Mouse (Mus musculus) myocyte (in vitro differentiated cells): ENCODE data around the gene Gucd1. TPM values are rescaled to one million over a fixed set of nuclear protein-coding genes. Genes with fewer than 3 reads are reported as not detected.

ENCODE experiments used
- H3K27me3 ChIP-seq: one replicate; pipeline ENCODE4 v1.6.1; 2011; ENCODE audit not compliant: control insufficient read depth, insufficient read depth, insufficient read length
- H3K36me3 ChIP-seq: one replicate; pipeline ENCODE4 v1.6.1; 2011; ENCODE audit not compliant: control insufficient read depth, insufficient read depth
- H3K4me2 ChIP-seq: one replicate; pipeline ENCODE4 v1.6.1; 2011; ENCODE audit warnings: low read depth, control low read depth
- H3K4me3 ChIP-seq: one replicate; pipeline ENCODE4 v1.5.1; 2011; ENCODE audit warnings: mild to moderate bottlenecking, control low read depth, moderate library complexity
- H3K79me2 ChIP-seq: one replicate; pipeline ENCODE4 v1.6.1; 2011; ENCODE audit not compliant: control insufficient read depth, insufficient read depth
- H3ac ChIP-seq: one replicate; pipeline ENCODE4 v1.6.1; 2011; ENCODE audit not compliant: control insufficient read depth, insufficient read length
- CEBPB ChIP-seq: IDR thresholded peaks from 2 replicates; pipeline ENCODE4 v1.6.1; 2011; ENCODE audit warnings: mild to moderate bottlenecking, moderate library complexity; ENCODE audit not compliant: poor library complexity, insufficient read depth, severe bottlenecking
- E2F4 ChIP-seq: IDR thresholded peaks from one replicate; pipeline ENCODE4 v1.6.1; 2011; ENCODE audit warnings: mild to moderate bottlenecking, control low read depth, moderate library complexity; ENCODE audit not compliant: insufficient read depth
- MAX ChIP-seq: IDR thresholded peaks from one replicate; pipeline ENCODE4 v1.6.1; 2011; ENCODE audit warnings: low read depth, mild to moderate bottlenecking, control low read depth
- MYOD1 ChIP-seq, 3 experiments: IDR thresholded peaks; one replicate each; pipeline ENCODE4 v1.6.1; 2011; ENCODE audit warnings: control low read depth in 2 of 3, low read depth in 2 of 3, mild to moderate bottlenecking in 2 of 3, moderate library complexity in 1 of 3; ENCODE audit not compliant: insufficient read length in 2 of 3, control insufficient read depth in 1 of 3
- MYOG ChIP-seq, 3 experiments: IDR thresholded peaks; one replicate each; pipeline ENCODE4 v1.6.1; 2011; ENCODE audit warnings: control low read depth in 2 of 3, low read depth in 2 of 3, mild to moderate bottlenecking in 2 of 3; ENCODE audit not compliant: insufficient read length in 2 of 3, control insufficient read depth in 1 of 3, insufficient read depth in 1 of 3
- POLR2A ChIP-seq: IDR thresholded peaks from one replicate; pipeline ENCODE4 v1.6.1; 2011; ENCODE audit warnings: low read depth, mild to moderate bottlenecking, control low read depth, moderate library complexity; ENCODE audit not compliant: insufficient read length
- POLR2AphosphoS2 ChIP-seq: IDR thresholded peaks from one replicate; pipeline ENCODE4 v1.6.1; 2011; ENCODE audit warnings: low read depth, control low read depth; ENCODE audit not compliant: insufficient read length
- REST ChIP-seq: IDR thresholded peaks from one replicate; pipeline ENCODE4 v1.6.1; 2011; ENCODE audit warnings: mild to moderate bottlenecking, control low read depth, moderate library complexity; ENCODE audit not compliant: insufficient read depth, insufficient read length
- SRF ChIP-seq: IDR thresholded peaks from one replicate; pipeline ENCODE4 v1.6.1; 2011; ENCODE audit warnings: low read depth; ENCODE audit not compliant: control insufficient read depth, insufficient read length
- TCF12 ChIP-seq: IDR thresholded peaks from one replicate; pipeline ENCODE4 v1.6.1; 2011; ENCODE audit warnings: mild to moderate bottlenecking, control low read depth; ENCODE audit not compliant: poor library complexity, insufficient read depth, severe bottlenecking
- TCF3 ChIP-seq: IDR thresholded peaks from one replicate; pipeline ENCODE4 v1.6.1; 2011; ENCODE audit warnings: low read depth, control low read depth; ENCODE audit not compliant: insufficient read length
- USF1 ChIP-seq: IDR thresholded peaks from one replicate; pipeline ENCODE4 v1.6.1; 2011; ENCODE audit warnings: low read depth, mild to moderate bottlenecking, control low read depth, moderate library complexity
- polyA plus RNA-seq: library from polyadenylated mRNA; unstranded; fragments of >200 nt; fragmentation: generic; extraction: Trizol; gene quantifications from one replicate; pipeline ENCODE4 v1.2.1, GENCODE M21; 2012; ENCODE audit warnings: missing spikeins

Gucd1 gene
- polyA plus RNA-seq, 1 experiment, result 17.5 TPM

DNA sequence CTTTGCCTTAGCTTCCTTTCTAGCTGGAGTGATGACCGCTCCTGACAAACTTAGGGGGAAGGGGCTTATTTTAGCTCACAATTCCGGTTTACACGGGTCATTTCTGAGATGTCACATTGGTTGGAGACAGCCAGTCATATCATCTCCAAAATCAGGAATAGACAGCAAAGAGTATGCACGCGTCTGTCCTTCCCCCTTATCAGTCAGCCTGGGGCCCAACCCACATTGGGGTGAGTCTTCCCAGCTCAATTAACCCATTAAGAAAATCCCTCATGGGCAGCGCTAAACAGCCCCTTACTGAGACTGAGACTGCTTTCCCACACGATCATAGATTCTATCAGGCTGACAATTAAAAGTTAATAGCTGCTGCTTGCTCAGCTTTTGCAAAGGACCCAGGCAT lies 3.4 kb downstream of the Gucd1 start:
- Histone ChIP-seq H3K4me2 (no peak overlapping the region), H3K4me3 (no peak overlapping the region)
- TF ChIP-seq POLR2AphosphoS2 (no peak), CEBPB (no peak), SRF (no peak), MYOG (IDR thresholded peaks at IDR 0.05; ENCODE audit: control insufficient read depth in 1 of 3, insufficient read depth in 1 of 3, insufficient read length in 2 of 3, low read depth in 2 of 3) (no peak), E2F4 (no peak), TCF12 (no peak), MAX (no peak), USF1 (no peak)

DNA sequence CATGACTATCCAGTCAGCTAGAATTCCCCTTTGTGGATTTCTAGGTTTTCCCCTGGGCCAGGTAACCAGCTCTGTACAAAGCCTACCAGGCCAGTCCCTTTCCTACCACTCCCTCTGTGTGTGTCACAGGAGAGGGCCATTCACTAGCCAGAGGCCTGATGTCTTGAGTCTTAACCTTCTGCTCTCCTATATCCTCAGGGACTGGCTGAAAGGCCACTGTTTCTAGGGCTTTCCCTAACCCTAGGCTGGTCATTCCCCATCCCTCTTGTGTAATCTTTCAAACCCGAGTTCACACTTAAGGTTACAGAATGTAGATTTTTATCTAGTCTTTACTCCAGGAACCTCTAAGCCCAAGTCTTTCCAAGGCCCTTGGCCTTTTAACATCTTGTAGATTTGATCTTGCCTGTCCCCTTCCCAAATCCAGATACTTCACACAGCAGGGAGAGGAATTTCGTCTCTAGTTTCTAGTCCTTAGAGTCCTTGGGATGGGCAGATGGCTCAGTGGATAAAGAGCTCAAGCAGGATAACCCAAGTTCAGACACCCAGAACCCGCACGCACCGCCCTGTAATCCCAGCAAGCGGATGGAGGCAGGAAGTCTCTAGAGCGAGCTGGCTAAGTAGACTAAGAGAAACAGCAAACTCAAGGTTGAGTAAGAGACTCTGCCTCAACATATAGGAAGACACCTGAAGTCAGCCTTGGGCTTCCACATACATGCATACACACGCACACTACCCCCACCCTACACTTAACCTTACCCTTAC lies 4.3 kb downstream of the Gucd1 start:
- Histone ChIP-seq H3K4me2 (no peak overlapping the region), H3ac (no peak overlapping the region), H3K36me3 (peaks cover 4% of the 10 kb centered on the region), H3K79me2 (peaks cover 33% of the 10 kb centered on the region), H3K27me3 (no peaks in the 10 kb centered on the region), H3K4me3 (no peak overlapping the region)
- no peak for TF ChIP-seq E2F4

More for the DNA sequence above, 3.4 kb downstream of the Gucd1 start:
- H3K36me3 ChIP-seq, result peaks cover 4% of the 10 kb centered on the region
- H3K27me3 ChIP-seq, result no peaks in the 10 kb centered on the region
- peaks cover 42% of the 10 kb centered on the region for H3K79me2 ChIP-seq
- no peak overlapping the region for H3ac ChIP-seq

DNA sequence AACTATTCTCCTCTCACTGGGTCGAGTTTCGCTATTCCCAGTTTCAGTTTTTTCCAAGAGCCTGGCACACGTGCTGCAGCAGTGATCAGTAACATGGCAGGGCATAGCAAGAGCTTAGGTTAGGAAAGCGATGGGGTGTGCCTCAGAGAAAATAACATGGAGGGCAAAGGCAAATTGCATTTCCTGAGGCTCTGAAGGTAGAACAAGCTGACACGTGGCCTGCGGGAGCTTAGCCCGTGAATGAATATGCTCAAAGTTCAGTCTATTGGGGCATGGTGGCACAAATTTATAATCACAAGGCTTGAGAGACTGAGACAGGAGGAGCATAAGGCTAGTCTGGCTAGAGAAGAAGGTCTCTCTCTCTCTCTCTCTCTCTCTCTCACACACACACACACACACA lies 5.0 kb downstream of the Gucd1 start:
- H3ac ChIP-seq, result no peak overlapping the region
- TF ChIP-seq TCF3, result no peak
- no peak for TF ChIP-seq CEBPB
- TF ChIP-seq MYOD1 (IDR thresholded peaks at IDR 0.05; ENCODE audit: control insufficient read depth in 1 of 3, insufficient read length in 2 of 3, low read depth in 2 of 3), result no peak
- no peak for TF ChIP-seq POLR2A
- no peak for TF ChIP-seq USF1
- no peak for TF ChIP-seq SRF
- no peak for TF ChIP-seq POLR2AphosphoS2
- no peak for TF ChIP-seq MAX
- no peak for TF ChIP-seq MYOG (IDR thresholded peaks at IDR 0.05; ENCODE audit: control insufficient read depth in 1 of 3, insufficient read depth in 1 of 3, insufficient read length in 2 of 3, low read depth in 2 of 3)
- no peak for TF ChIP-seq TCF12
- TF ChIP-seq REST, result no peak
- TF ChIP-seq E2F4, result no peak

DNA sequence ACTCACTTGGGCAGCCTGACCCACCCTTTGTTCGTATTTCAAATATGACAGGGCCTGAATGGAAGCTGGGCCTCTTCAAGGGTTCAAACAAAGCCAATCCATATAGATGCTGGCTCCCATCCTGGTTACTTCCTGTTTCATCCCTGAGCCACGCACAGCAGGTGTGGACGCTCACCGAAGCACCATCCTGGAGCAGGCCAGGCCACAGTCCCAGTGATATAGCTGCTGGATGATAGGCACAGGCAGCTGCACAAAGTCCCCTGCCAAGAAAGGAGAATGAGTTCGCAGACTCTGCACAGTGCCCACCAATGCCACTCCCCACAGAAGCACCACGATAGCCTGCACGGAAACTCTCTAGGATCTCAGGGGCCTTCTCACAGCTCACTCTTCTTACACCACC lies 5.9 kb downstream of the Gucd1 start:
- no peaks in the 10 kb centered on the region for H3K27me3 ChIP-seq
- H3K36me3 ChIP-seq, result peaks cover 4% of the 10 kb centered on the region
- H3K4me3 ChIP-seq, result no peak overlapping the region
- H3K79me2 ChIP-seq, result peaks cover 26% of the 10 kb centered on the region
- no peak overlapping the region for H3ac ChIP-seq
- peak overlapping the region; percentile 3 for H3K4me2 ChIP-seq
- TF ChIP-seq MYOG (IDR thresholded peaks at IDR 0.05; ENCODE audit: control insufficient read depth in 1 of 3, insufficient read depth in 1 of 3, insufficient read length in 2 of 3, low read depth in 2 of 3), result peak in 2 of 3 experiments; percentile 21 to 58
- TF ChIP-seq TCF3, result no peak
- TF ChIP-seq CEBPB, result no peak
- TF ChIP-seq REST, result no peak
- no peak for TF ChIP-seq MAX
- TF ChIP-seq POLR2AphosphoS2, result no peak
- TF ChIP-seq MYOD1 (IDR thresholded peaks at IDR 0.05; ENCODE audit: control insufficient read depth in 1 of 3, insufficient read length in 2 of 3, low read depth in 2 of 3), result peak; percentile 11 to 97 (median 97)
- no peak for TF ChIP-seq USF1
- TF ChIP-seq SRF, result no peak

More for the DNA sequence above, 5.0 kb downstream of the Gucd1 start:
- Histone ChIP-seq H3K27me3 (no peaks in the 10 kb centered on the region), H3K79me2 (peaks cover 26% of the 10 kb centered on the region), H3K4me2 (no peak overlapping the region), H3K4me3 (no peak overlapping the region), H3K36me3 (peaks cover 4% of the 10 kb centered on the region)

DNA sequence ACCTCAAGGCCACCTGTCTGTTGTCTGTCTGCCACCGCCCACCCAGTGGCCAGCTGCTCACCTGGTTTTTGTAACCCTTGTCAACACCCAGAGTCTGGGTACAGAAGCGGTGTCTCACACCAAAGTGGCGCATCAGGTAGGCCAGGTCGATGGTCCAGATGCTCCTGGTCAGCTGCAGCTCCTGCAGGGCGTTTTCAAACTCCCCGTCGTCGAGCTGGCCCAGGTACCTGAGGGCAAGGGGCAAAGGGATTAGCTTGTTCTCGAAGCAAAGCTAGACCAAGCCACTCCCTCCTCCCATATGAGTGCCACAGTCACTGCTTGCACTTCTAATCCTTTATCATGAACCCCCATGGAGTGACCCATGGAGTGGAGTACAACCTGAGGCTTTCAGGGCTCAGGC lies 6.7 kb downstream of the Gucd1 start:
- Histone ChIP-seq H3K79me2 (peaks cover 19% of the 10 kb centered on the region), H3K27me3 (no peaks in the 10 kb centered on the region), H3K4me3 (no peak overlapping the region), H3K4me2 (no peak overlapping the region), H3K36me3 (peaks cover 4% of the 10 kb centered on the region), H3ac (no peak overlapping the region)
- TF ChIP-seq MAX (no peak), E2F4 (no peak), REST (no peak)
